Mouse (Mus musculus): ENCODE data around the gene Fndc9. TPM values are rescaled to one million over a fixed set of nuclear protein-coding genes. Genes with fewer than 3 reads are reported as not detected.

Gene Fndc9
- polyA plus RNA-seq, 1 experiment, result not detected

- no peak overlapping the region for H3K9ac ChIP-seq (ENCODE audit: low read depth, poor library complexity, severe bottlenecking)
- H3K36me3 ChIP-seq (ENCODE audit: control insufficient read depth, insufficient read depth, low read length, poor library complexity, severe bottlenecking), result no peaks in the 10 kb centered on the region
- no peak overlapping the region for H3K4me3 ChIP-seq (ENCODE audit: low read depth, low read length)
- no peaks in the 10 kb centered on the region for H3K9me3 ChIP-seq (replicated peaks; ENCODE audit: control insufficient read depth, insufficient read depth, low read length, poor library complexity, severe bottlenecking)
- no peaks in the 10 kb centered on the region for H3K4me1 ChIP-seq (ENCODE audit: control insufficient read depth, insufficient read depth, low read length)
- H3K27me3 ChIP-seq (ENCODE audit: control insufficient read depth, insufficient read depth, low read length, poor library complexity, severe bottlenecking), result no peaks in the 10 kb centered on the region
- no peak overlapping the region for H3K27ac ChIP-seq (ENCODE audit: insufficient read depth, low read length)
- TF ChIP-seq CTCF (IDR thresholded peaks at IDR 0.05; ENCODE audit: low read depth, low read length) (peak; percentile 91), EP300 (IDR thresholded peaks at IDR 0.05; ENCODE audit: insufficient read depth, low read depth, low read length) (no peak), POLR2A (IDR thresholded peaks at IDR 0.05; ENCODE audit: insufficient read depth, low read length) (no peak)
Measured at GRCm38 (mm10) chr11:46215354-46215753, 20.0 kb upstream of the Fndc9 start.

DNA sequence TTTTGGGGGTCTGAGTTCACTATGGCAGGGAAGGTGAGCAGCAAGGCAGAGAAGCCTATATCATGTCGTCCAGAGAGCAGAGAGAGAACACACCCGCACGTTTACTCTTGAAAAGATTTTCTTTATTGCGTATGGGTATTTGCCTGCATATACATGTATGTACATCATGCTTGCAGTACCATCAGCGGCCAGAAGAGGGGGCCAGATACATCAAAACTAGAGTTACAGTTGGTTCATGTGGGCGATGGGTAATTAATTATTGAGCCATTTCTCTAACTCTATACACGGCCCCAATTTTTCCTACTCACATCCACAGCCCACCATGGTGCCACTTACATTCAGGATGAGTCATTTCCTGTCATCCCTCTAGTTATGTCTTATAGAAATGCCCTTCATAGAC lies 18.7 kb upstream of the Fndc9 start:
- TF ChIP-seq CTCF (IDR thresholded peaks at IDR 0.05; ENCODE audit: low read depth, low read length), result peak; percentile 2
- TF ChIP-seq EP300 (IDR thresholded peaks at IDR 0.05; ENCODE audit: insufficient read depth, low read depth, low read length), result no peak
- Histone ChIP-seq H3K4me3 (ENCODE audit: low read depth, low read length) (no peak overlapping the region), H3K9me3 (replicated peaks; ENCODE audit: control insufficient read depth, insufficient read depth, low read length, poor library complexity, severe bottlenecking) (no peaks in the 10 kb centered on the region), H3K27me3 (ENCODE audit: control insufficient read depth, insufficient read depth, low read length, poor library complexity, severe bottlenecking) (no peaks in the 10 kb centered on the region), H3K27ac (ENCODE audit: insufficient read depth, low read length) (no peak overlapping the region), H3K36me3 (ENCODE audit: control insufficient read depth, insufficient read depth, low read length, poor library complexity, severe bottlenecking) (no peaks in the 10 kb centered on the region), H3K4me1 (ENCODE audit: control insufficient read depth, insufficient read depth, low read length) (no peaks in the 10 kb centered on the region), H3K9ac (ENCODE audit: low read depth, poor library complexity, severe bottlenecking) (no peak overlapping the region)

- H3K4me1 ChIP-seq (ENCODE audit: control insufficient read depth, insufficient read depth, low read length), result no peaks in the 10 kb centered on the region
- H3K9ac ChIP-seq (ENCODE audit: low read depth, poor library complexity, severe bottlenecking), result no peak overlapping the region
- no peak overlapping the region for H3K27ac ChIP-seq (ENCODE audit: insufficient read depth, low read length)
- H3K4me3 ChIP-seq (ENCODE audit: low read depth, low read length), result no peak overlapping the region
- H3K27me3 ChIP-seq (ENCODE audit: control insufficient read depth, insufficient read depth, low read length, poor library complexity, severe bottlenecking), result no peaks in the 10 kb centered on the region
- no peaks in the 10 kb centered on the region for H3K9me3 ChIP-seq (replicated peaks; ENCODE audit: control insufficient read depth, insufficient read depth, low read length, poor library complexity, severe bottlenecking)
- H3K36me3 ChIP-seq (ENCODE audit: control insufficient read depth, insufficient read depth, low read length, poor library complexity, severe bottlenecking), result no peaks in the 10 kb centered on the region
- TF ChIP-seq POLR2A (IDR thresholded peaks at IDR 0.05; ENCODE audit: insufficient read depth, low read length), result no peak
- TF ChIP-seq EP300 (IDR thresholded peaks at IDR 0.05; ENCODE audit: insufficient read depth, low read depth, low read length), result no peak
- TF ChIP-seq CTCF (IDR thresholded peaks at IDR 0.05; ENCODE audit: low read depth, low read length), result no peak
Measured at GRCm38 (mm10) chr11:46217686-46218085, 17.6 kb upstream of the Fndc9 start.

GRCm38 (mm10) chr11:46218584-46218983 lies 16.7 kb upstream of the Fndc9 start:
- Histone ChIP-seq H3K9ac (ENCODE audit: low read depth, poor library complexity, severe bottlenecking) (no peak overlapping the region), H3K4me1 (ENCODE audit: control insufficient read depth, insufficient read depth, low read length) (no peaks in the 10 kb centered on the region), H3K27me3 (ENCODE audit: control insufficient read depth, insufficient read depth, low read length, poor library complexity, severe bottlenecking) (no peaks in the 10 kb centered on the region), H3K4me3 (ENCODE audit: low read depth, low read length) (no peak overlapping the region), H3K9me3 (replicated peaks; ENCODE audit: control insufficient read depth, insufficient read depth, low read length, poor library complexity, severe bottlenecking) (no peaks in the 10 kb centered on the region), H3K36me3 (ENCODE audit: control insufficient read depth, insufficient read depth, low read length, poor library complexity, severe bottlenecking) (no peaks in the 10 kb centered on the region), H3K27ac (ENCODE audit: insufficient read depth, low read length) (no peak overlapping the region)
- TF ChIP-seq CTCF (IDR thresholded peaks at IDR 0.05; ENCODE audit: low read depth, low read length), result no peak

DNA sequence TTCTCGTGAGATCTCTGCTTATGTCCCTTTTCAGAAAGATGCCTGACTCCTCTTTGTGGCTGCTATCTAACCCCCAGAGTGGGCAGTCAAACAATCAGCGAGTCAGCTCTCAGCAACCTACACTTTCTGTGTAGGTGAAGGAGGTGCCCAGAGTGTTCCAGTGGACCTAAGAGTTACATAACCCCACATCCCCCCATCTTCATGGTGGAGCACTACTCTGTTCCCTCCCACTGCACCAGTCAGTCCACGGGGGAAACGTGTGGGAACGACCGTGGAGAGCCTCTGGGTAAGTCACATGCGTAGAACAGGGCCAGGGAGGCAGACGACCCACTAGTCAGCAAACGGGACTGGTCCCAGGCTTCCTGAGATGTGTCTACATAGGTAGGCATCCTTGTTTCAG lies 16.0 kb upstream of the Fndc9 start:
- no peak overlapping the region for H3K9ac ChIP-seq (ENCODE audit: low read depth, poor library complexity, severe bottlenecking)
- no peaks in the 10 kb centered on the region for H3K36me3 ChIP-seq (ENCODE audit: control insufficient read depth, insufficient read depth, low read length, poor library complexity, severe bottlenecking)
- H3K4me3 ChIP-seq (ENCODE audit: low read depth, low read length), result no peak overlapping the region
- H3K27me3 ChIP-seq (ENCODE audit: control insufficient read depth, insufficient read depth, low read length, poor library complexity, severe bottlenecking), result no peaks in the 10 kb centered on the region
- TF ChIP-seq CTCF (IDR thresholded peaks at IDR 0.05; ENCODE audit: low read depth, low read length), result no peak
- TF ChIP-seq POLR2A (IDR thresholded peaks at IDR 0.05; ENCODE audit: insufficient read depth, low read length), result no peak
- TF ChIP-seq EP300 (IDR thresholded peaks at IDR 0.05; ENCODE audit: insufficient read depth, low read depth, low read length), result no peak
- H3K4me1 ChIP-seq (ENCODE audit: control insufficient read depth, insufficient read depth, low read length), result no peaks in the 10 kb centered on the region
- H3K27ac ChIP-seq (ENCODE audit: insufficient read depth, low read length), result no peak overlapping the region
- H3K9me3 ChIP-seq (replicated peaks; ENCODE audit: control insufficient read depth, insufficient read depth, low read length, poor library complexity, severe bottlenecking), result no peaks in the 10 kb centered on the region

GRCm38 (mm10) chr11:46220211-46220610 lies 15.1 kb upstream of the Fndc9 start:
- no peaks in the 10 kb centered on the region for H3K4me1 ChIP-seq (ENCODE audit: control insufficient read depth, insufficient read depth, low read length)
- H3K27ac ChIP-seq (ENCODE audit: insufficient read depth, low read length), result no peak overlapping the region
- H3K9me3 ChIP-seq (replicated peaks; ENCODE audit: control insufficient read depth, insufficient read depth, low read length, poor library complexity, severe bottlenecking), result no peaks in the 10 kb centered on the region
- TF ChIP-seq CTCF (IDR thresholded peaks at IDR 0.05; ENCODE audit: low read depth, low read length) (no peak), EP300 (IDR thresholded peaks at IDR 0.05; ENCODE audit: insufficient read depth, low read depth, low read length) (no peak), POLR2A (IDR thresholded peaks at IDR 0.05; ENCODE audit: insufficient read depth, low read length) (no peak)
- H3K9ac ChIP-seq (ENCODE audit: low read depth, poor library complexity, severe bottlenecking), result no peak overlapping the region
- H3K4me3 ChIP-seq (ENCODE audit: low read depth, low read length), result no peak overlapping the region
- H3K27me3 ChIP-seq (ENCODE audit: control insufficient read depth, insufficient read depth, low read length, poor library complexity, severe bottlenecking), result no peaks in the 10 kb centered on the region
- H3K36me3 ChIP-seq (ENCODE audit: control insufficient read depth, insufficient read depth, low read length, poor library complexity, severe bottlenecking), result no peaks in the 10 kb centered on the region

Data from ES-Bruce4 (cell line).